Mouse (Mus musculus) hematopoietic stem cell, adult 5-6 weeks (primary cell): Measurements from ENCODE around the gene Sppl3. TPM values are rescaled to one million over a fixed set of nuclear protein-coding genes. Genes with fewer than 3 reads are reported as not detected.
A peak's percentile ranks its signal among the peaks of the same experiment; 100 is the strongest.

Experiments used
- ATAC-seq, 2 experiments: fragments of 125-278 bp in 1 of 2; replicated peaks in 1 of 2; 2 replicates each; pipeline ENCODE4 v1.8.0; 2016 to 2017; ENCODE audit warnings: inconsistent platforms in 2 of 2, mild to moderate bottlenecking in 2 of 2, moderate number of reproducible peaks in 2 of 2, low read depth in 1 of 2, moderate TSS enrichment in 1 of 2; ENCODE audit not compliant: low FRiP score in 2 of 2, poor library complexity in 2 of 2, severe bottlenecking in 2 of 2, insufficient read depth in 1 of 2, low TSS enrichment in 1 of 2
- total RNA-seq: library from RNA; stranded (forward); fragments of 172-1452, 232-1000 nt; gene quantifications from 2 replicates; pipeline ENCODE4 v1.2.3, GENCODE M21; 2017

Sppl3 gene
- total RNA-seq, 1 experiment from 2014 or later: 25.6 TPM

DNA sequence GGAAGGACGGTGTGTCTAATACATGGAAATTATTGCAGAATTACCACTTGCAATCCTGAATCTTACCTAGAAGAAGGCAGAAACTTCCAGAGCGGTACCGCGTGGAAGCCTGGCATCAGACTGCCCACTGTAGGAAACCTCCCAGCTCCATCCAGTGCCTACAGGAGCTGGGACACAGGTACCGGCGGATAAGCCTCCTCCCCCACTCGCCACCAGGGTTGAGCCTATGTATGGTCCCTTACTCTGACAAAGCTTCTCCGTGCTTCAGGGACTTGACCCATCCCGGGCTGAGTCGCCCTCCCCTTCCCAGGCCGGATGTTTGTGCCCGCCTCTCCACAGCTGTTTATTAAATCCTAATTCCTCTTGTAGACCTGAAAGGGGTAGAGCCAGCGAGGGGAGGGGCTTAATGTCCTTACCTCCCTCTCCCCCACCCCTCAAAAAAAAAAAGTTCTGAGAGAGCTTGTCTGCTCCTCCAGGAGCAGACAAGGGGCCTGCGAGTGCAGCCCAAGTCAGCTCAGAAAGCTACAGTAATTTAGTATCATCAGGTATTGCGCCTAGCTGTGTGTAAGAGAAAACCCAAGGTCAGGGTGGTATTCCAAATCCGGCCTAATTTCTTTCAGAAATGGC, 30.7 kb upstream of the Sppl3 start:
- ATAC-seq: 0 out of 4 replicates have a peak, but pooled peaks of 1 of the 2 experiments have one; percentile 2

- ATAC-seq: no peak
Observed at GRCm38 (mm10) chr5:114982001-114982400, 28.9 kb upstream of the Sppl3 start.

GRCm38 (mm10) chr5:114985074-114985473, 25.9 kb upstream of the Sppl3 start:
- no peak for ATAC-seq

GRCm38 (mm10) chr5:114996447-114996846, 14.5 kb upstream of the Sppl3 start:
- ATAC-seq: peak; percentile 22 to 32; a peak in 2 of 4 replicates

DNA sequence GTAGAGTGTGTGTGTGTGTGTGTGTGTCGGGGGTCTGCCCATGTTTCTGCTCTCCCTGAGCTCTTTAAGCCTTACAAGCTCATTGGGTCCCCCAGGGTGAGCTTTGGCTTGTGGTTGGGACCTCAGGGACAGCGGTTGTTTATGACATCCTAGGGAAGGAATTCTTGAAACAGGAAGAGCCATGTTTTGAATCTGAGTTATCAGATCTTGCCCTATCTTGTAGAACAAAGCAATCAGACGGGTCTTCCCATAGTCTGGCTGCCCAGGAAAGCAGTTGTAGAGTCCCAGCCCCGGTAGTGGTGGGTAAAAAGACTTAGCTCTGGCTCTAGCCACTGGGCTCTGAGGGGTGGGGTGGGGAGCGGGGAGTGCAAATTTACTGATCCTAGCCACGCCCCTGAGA, 13.6 kb upstream of the Sppl3 start:
- no peak for ATAC-seq

- ATAC-seq: no peak
Observed at GRCm38 (mm10) chr5:115000503-115000902, 10.4 kb upstream of the Sppl3 start.

DNA sequence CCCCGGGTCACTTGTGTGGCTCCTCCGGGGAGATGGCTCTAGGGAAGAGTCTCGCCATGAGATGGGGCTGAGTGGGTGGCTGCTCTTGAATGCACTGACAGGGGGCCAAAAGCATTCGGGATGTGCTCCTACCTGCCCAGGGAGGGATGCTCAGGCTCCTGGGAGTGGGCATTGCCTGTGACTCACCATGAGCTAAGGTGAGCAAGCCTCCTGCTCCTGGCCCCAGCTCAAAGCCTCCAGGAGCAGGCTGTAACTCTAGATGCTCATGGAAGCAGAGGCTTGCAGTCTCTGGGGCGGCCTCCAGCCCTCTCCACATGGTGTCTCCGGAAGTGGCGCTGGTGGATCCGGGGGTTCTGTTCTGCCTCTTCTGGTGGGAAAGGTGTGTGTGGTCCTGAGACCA, 9.5 kb upstream of the Sppl3 start:
- no peak for ATAC-seq

DNA sequence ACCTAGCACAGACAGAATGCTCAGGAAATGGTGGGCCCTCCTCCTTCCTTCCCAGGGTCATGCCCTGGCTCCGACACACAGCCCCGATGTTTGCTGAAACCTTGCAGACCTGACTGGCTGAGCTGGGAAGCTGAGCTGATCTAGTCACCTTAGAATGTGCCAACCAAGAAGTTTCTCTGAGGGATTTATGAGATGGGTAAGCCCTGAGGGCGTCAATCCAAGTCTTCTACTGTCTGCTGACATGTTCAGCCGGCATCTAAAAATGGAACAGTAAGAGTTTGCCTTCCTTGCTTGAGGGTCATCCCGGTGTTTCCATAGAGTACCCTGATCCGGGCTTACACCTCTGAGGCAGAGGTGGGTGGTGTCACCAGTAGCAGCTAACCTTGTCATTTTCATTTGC, 8.2 kb upstream of the Sppl3 start:
- ATAC-seq: no peak

- peak in 1 of 2 experiments; percentile 20; a peak in 1 of 4 replicates for ATAC-seq
Observed at GRCm38 (mm10) chr5:115003224-115003873, 7.6 kb upstream of the Sppl3 start.

DNA sequence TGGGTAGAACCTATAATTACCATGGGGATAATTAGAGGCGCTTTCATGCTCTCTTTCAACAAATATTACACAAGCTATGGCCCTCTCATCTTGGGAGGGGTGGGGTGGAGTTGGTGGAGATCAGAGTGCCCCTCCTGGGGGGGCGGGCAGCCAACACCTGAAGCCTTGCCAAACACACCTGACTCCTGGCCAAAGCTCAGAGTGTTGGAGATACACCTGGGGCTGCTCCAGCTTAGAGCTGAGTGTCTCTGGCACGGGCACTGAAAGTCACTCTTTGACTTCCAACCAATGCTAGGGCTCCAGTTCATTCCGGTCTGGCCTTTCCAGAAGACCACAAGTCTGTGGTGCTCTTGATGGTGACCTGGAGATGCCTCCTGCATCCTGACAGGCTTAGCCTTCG, 3.2 kb upstream of the Sppl3 start:
- ATAC-seq: no peak

DNA sequence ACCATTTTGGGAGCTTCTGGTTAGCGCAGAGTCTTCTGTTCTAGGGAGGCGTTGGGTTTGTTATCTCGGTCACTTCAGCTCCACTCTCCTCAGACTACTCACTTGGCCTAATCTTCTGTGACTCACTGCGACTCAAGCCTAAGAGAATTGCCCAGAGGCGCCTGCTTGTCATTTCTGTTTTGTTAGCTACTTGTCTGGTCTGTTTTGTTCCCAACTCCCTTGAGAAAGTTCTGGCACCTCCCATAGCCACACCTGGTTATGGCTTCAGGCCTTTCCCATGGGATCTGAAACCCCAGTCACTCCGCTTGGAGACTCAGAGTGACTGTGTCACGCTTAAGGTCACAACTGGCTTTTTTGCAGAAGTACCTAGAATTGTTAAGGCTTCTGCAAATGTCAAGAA, 2.6 kb upstream of the Sppl3 start:
- no peak for ATAC-seq

- no peak for ATAC-seq
Observed at GRCm38 (mm10) chr5:115009143-115009542, 1.8 kb upstream of the Sppl3 start.

- ATAC-seq: no peak
Observed at GRCm38 (mm10) chr5:115009961-115010360, 976 bp upstream of the Sppl3 start.

DNA sequence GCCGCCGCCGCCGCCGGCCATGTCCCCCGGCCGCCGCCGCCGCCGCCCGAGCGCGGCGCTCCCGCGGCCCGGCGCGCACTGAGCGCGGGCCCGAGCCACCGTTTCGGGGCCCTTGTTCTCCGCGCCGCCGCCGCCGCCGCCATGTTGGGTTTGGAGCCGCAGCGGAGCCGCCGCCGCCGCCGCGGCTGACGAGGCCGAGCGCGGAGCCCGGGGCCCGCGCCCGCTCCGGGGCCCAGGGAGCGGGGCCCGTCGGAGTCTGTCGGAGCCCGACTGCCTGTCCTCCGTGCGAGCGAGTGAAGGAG, 231 bp downstream of the Sppl3 start:
- ATAC-seq: no peak

DNA sequence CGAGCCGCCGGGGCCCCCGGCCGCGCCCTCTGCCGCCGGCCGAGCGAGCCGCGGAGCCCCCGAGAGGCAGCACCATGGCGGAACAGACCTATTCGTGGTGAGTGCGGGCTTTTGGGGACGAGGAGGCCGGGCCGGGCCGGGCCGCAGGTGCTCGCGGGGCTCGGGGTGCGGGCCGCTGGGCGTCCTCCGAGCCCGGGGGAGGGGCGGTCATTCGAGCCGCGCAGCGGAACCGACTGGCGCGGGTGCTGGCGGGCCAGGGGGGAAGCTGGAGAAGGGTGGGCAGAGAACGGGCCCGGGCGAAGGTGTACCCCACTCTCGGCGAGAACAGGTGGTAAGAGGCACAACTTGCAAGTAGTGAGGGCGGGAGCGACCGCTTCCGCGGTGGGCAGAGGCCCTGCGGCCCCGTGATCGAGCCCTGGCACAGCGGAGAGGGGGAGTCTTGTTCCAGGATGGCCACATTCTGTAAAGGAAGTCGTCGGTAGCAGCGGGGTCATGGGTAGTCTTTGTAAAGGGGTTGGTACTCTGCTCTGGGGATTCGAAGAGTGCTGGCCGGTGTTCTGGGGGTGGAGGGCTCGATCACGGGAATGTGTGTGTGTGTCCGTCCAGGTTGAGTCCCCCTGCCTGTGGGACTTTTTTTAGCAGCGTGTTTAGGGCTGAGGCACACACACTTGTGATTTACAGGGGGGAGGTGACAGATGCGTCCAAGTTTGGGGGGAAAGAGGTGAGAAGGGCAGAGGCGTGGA, 753 bp downstream of the Sppl3 start:
- ATAC-seq: peak; percentile 24 to 37; a peak in 3 of 4 replicates

DNA sequence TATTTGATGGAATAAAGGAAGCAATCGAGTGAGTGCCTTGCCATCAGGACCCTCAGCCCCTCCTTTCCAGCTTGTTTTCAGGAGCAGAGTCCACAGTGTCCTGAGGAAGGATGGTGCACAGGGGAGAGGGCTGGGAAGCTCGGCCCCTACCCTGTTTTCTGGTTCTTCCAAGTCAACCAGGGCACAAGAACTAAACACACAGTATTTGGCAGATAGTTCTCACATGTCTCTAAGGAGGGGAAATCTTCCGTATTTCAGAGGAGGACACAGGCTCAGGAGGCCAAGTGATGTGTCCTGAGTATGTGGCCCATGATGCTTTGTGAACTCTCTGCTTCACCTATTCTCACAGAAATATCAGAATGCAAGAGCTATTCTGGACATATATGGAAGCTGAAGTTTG, 2.5 kb downstream of the Sppl3 start:
- no peak for ATAC-seq

GRCm38 (mm10) chr5:115014570-115014969, 3.6 kb downstream of the Sppl3 start:
- ATAC-seq: no peak

GRCm38 (mm10) chr5:115015121-115015520, 4.2 kb downstream of the Sppl3 start:
- ATAC-seq: no peak
